Mouse (Mus musculus) heart, adult 18-20 months (tissue): ENCODE results near the gene Tlr13. TPM values are rescaled to one million over a fixed set of nuclear protein-coding genes. Genes with fewer than 3 reads are reported as not detected.
"Not testable (repeated sequence)": the region's sequence is repeated elsewhere in the genome, so short reads cannot be mapped to it uniquely, and the experiment has no call there.

Experiments
- DNase-seq, 2 experiments: peaks; one replicate each; pipeline ENCODE4 v3.0.0; 2021 to 2022; ENCODE audit warnings: mixed read lengths in 1 of 2
- total RNA-seq, 2 experiments: library from RNA; stranded (reverse); gene quantifications; 2 replicates each; pipeline ENCODE4 v1.2.3; 2021

The Tlr13 gene
- total RNA-seq, 2 experiments from 2014 or later, result 1.0 to 1.1 TPM

- peak; percentile 86 to 97 for DNase-seq
These were observed 44.0 kb downstream of the Tlr13 start, which contains the start of gene Pgk1 for GRCm38 (mm10) chrX:106186713-106187649. TSS of gene Pgk1 (plus strand) at chrX:106187100.

DNA sequence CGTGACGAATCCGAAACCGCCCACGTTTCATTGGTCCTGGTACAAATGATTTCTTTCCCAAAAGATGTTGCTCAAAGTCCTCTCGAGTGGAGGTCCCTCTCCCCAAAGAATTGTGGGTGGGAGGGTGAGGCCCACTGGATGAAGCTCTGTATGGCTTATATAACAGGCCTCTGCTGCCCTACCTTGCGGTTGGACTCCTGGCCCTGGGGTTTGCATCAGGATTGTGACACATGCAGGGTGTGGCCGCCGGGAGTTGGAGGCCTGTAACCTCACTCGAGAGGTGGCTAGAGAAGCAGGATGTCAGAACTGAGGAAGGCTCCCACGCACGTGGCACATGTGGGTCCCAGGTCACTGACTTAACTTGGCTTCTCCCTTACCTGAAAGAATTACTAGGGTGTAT is 44.7 kb downstream of the Tlr13 start:
- DNase-seq, result peak in 1 of 2 experiments; percentile 38

DNA sequence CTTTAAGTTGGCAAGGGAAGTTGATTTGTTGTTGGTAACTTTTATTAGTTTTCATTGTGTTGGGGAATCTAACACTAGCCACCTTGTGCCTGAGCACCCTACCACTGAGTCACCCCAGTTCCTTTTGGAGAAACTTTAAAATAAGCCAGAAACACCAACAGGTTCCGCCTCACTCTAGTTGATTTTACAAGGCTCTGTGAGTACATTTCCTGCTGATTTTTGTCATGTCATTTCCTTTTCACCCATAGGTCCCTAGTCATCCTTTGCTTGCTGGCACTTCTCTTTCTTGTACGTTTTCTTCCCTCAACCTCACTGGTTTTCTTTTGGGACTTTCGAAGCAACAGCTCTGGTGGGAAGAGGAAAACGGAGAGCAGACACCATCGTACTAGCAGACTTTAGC is 46.4 kb downstream of the Tlr13 start:
- no peak for DNase-seq

DNA sequence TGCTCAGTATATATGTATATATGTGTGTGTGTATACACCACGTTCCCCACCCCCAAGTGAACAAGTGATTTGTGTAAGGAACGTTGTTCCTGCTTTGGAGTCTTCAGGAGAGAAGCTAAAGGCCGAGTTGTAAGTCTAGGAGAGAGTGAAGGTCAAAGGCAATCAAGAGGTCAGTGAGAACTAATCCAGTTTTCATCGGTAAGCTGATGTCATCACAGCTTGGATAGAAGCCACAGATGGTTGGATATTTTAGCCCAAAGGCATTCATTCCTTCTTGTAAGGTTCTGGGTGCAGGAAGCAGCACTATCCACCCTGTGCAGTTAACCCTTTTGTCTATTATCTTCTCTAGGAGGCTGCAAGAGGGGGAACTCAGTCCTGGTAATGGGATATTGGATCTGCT is 47.1 kb downstream of the Tlr13 start:
- DNase-seq, result no peak

GRCm38 (mm10) chrX:106194361-106194760 is 51.4 kb downstream of the Tlr13 start:
- DNase-seq, result not testable (repeated sequence)

DNA sequence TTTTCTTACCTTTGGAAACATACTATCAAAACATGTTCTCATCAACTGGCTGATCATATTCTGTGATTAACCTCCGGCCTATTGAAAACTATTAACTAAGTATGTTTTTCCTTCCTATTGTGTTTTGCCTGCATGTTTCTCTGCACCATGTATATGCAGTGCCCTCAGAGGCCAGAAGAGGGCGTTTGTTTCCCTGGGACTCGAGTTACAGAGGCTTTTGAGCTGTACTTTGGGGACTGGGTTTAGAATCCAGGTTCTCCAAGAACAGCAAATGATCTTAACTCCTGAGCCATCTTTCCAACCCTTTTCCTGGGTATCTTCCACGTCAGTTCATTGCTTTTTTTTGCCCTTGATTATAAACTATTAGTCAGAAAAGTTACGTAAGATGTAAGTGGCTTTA is 54.3 kb downstream of the Tlr13 start:
- DNase-seq, result no peak

- DNase-seq, result no peak
These were observed 55.9 kb downstream of the Tlr13 start for GRCm38 (mm10) chrX:106198904-106199303.

DNA sequence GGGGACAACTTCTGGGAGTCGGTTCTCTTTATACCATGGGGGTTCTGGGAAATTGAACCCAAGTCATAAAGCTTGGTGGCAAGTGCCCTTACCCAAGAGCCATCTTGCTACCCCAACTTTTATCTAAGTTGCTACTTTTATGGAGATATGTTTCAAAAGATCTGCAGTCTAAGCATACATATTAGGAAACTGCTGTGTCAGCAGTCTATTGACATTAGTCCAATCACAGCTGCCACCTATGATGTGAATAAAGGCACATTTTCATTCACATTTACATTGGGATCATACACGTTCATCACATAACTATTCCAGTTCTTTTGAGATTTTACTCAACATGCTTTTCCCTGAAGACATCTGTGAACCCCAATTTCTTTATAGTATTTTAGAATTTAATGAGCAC is 66.1 kb downstream of the Tlr13 start:
- DNase-seq, result no peak

Other genes starting within 250 kb of the Tlr13 start
- gene Atrx, start 213.8 kb upstream of the Tlr13 start, total RNA-seq, result 10 to 100 TPM; 48.2 to 61.5 TPM
- gene Magt1, start 131.3 kb upstream of the Tlr13 start, total RNA-seq, result 10 to 100 TPM; 38.1 to 47.6 TPM
- 1,000 to 10,000 TPM; 1,613 to 1,714 TPM for gene Cox7b, start 127.5 kb upstream of the Tlr13 start, total RNA-seq
- 1 to 10 TPM; 7.7 to 8.7 TPM for gene Atp7a, start 115.9 kb upstream of the Tlr13 start, total RNA-seq
- gene Pgk1, start 43.9 kb downstream of the Tlr13 start, total RNA-seq, result 100 to 1,000 TPM; 458 to 480 TPM
- 10 to 100 TPM in 1 of 2 experiments, 1 to 10 TPM in 1; 6.9 to 10.7 TPM for gene Taf9b, start 78.0 kb downstream of the Tlr13 start, total RNA-seq
- gene Fnd3c2, start 112.2 kb downstream of the Tlr13 start, total RNA-seq, result not detected